Mouse (Mus musculus) midbrain, postnatal 0 days (tissue): ENCODE data around the gene 4930438A08Rik. TPM values are rescaled to one million over a fixed set of nuclear protein-coding genes. Genes with fewer than 3 reads are reported as not detected.
"Not testable (repeated sequence)": the region's sequence is repeated elsewhere in the genome, so short reads cannot be mapped to it uniquely, and the experiment has no call there.

Experiments used
- ATAC-seq: fragments of 200-750 bp; cut with Nextera tagmentation; 2 replicates; pipeline ENCODE4 v1.8.0; 2017; ENCODE audit warnings: moderate number of reproducible peaks, mild to moderate bottlenecking, moderate TSS enrichment, moderate library complexity; ENCODE audit not compliant: low FRiP score
- DNase-seq: peaks from one replicate; pipeline ENCODE4 v3.0.0-alpha.2; 2015; ENCODE audit warnings: low spot score
- H3K27ac ChIP-seq: fragments of 300-500 bp; sonication (generic); 2 replicates; pipeline ENCODE4 v1.5.1; 2014; ENCODE audit warnings: low read depth, mild to moderate bottlenecking, low read length, mixed read lengths
- H3K27me3 ChIP-seq: fragments of 300-500 bp; sonication (generic); 2 replicates; pipeline ENCODE4 v1.6.1; 2014; ENCODE audit warnings: low read length, control low read depth, mixed read lengths; ENCODE audit not compliant: insufficient read depth
- H3K36me3 ChIP-seq: fragments of 300-500 bp; sonication (generic); 2 replicates; pipeline ENCODE4 v1.6.1; 2014; ENCODE audit warnings: low read length, control low read depth, mixed read lengths; ENCODE audit not compliant: insufficient read depth
- H3K4me1 ChIP-seq: fragments of 300-500 bp; sonication (generic); 2 replicates; pipeline ENCODE4 v1.6.1; 2014; ENCODE audit warnings: mild to moderate bottlenecking, control low read depth, antibody characterized with exemption, low read length, mixed read lengths; ENCODE audit not compliant: insufficient read depth
- H3K4me2 ChIP-seq: fragments of 300-500 bp; sonication (generic); 2 replicates; pipeline ENCODE4 v1.6.1; 2014; ENCODE audit warnings: low read depth, mild to moderate bottlenecking, low read length, mixed read lengths; ENCODE audit not compliant: poor library complexity, severe bottlenecking
- H3K4me3 ChIP-seq: fragments of 300-500 bp; sonication (generic); 2 replicates; pipeline ENCODE4 v1.5.1; 2014; ENCODE audit warnings: low read depth, mild to moderate bottlenecking, low read length, moderate library complexity
- H3K9ac ChIP-seq: fragments of 300-500 bp; sonication (generic); replicated peaks from 2 replicates; pipeline ENCODE4 v1.6.1; 2014; ENCODE audit warnings: mild to moderate bottlenecking, low read length, moderate library complexity, mixed read lengths; ENCODE audit not compliant: poor library complexity, severe bottlenecking
- H3K9me3 ChIP-seq: fragments of 300-500 bp; sonication (generic); 2 replicates; pipeline ENCODE4 v1.6.1; 2016; ENCODE audit warnings: low read length, control low read depth
- CTCF ChIP-seq: IDR thresholded peaks from 2 replicates; pipeline ENCODE4 v1.5.1; 2016; ENCODE audit warnings: antibody characterized with exemption, mild to moderate bottlenecking
- WGBS: fragments of 180-500 bp; shearing (Covaris S2); extraction: QIAGEN DNeasy Blood & Tissue Kit; methylation state at CpG from one replicate; pipeline ENCODE4 v1.1.7; 2014; 5-methylcytosine and 5-hydroxymethylcytosine counted together
- polyA plus RNA-seq: library from polyadenylated mRNA; unstranded; fragments of >200 nt; fragmentation: Nextera tagmentation; extraction: Ambion mirVana; gene quantifications from 2 replicates; pipeline ENCODE4 v1.2.1, GENCODE M21; 2015
- total RNA-seq: library from RNA; depleted of rRNA; stranded (reverse); fragments of >200 nt; gene quantifications from 2 replicates; pipeline ENCODE4 v1.2.3, GENCODE M21; 2014

4930438A08Rik gene
- total and polyA plus RNA-seq, 2 experiments from 2014 or later: 0.38 TPM; not detected in 1

DNA sequence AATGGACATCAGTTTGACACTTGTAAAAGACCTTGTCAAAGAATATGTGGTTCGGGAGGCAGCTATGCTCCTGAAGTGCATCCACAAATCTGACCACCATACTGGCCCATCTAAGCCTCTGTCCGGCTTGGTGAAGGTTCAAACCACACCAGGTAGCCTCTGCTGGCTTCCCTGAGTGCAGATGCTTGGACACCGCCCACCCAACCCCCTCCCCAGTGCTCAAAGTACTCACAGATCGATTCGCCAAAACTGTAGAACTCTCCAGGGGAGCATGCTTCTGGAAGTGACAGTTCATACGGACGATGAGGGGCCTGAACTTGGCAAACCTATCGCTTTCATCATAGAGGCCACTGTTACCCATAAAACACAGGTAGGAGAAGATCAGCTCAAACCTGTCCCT is 43.4 kb upstream of the 4930438A08Rik start:
- no peak for ATAC-seq
- 86% methylated on average over 8 of the region's 8 CpGs for WGBS
- Histone ChIP-seq H3K4me2 (no peak overlapping the region), H3K27ac (no peak overlapping the region), H3K9ac (no peak overlapping the region), H3K9me3 (no peaks in the 10 kb centered on the region), H3K36me3 (no peaks in the 10 kb centered on the region), H3K4me3 (no peak overlapping the region), H3K27me3 (no peaks in the 10 kb centered on the region), H3K4me1 (no peaks in the 10 kb centered on the region)
- no peak for DNase-seq
- TF ChIP-seq CTCF: no peak

DNA sequence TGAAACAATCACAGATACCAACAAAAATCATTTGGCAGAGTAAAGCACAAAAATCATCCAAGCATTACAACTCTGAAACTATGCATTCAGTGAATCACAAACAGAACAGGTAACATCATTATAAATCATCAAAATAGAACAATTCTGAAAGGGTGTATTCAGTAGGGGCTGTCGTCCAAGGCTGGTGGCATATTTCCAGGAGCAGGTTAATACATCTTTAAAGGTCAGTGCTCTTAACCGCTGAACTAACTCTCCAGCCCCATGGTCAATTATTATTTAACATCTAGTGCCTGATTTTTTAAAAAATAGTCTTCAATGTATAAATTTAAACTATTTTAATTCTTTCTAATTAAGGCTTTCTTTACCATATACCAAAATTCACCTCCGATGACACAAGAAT is 40.0 kb upstream of the 4930438A08Rik start:
- H3K27ac ChIP-seq, ATAC-seq, H3K4me1 ChIP-seq, DNase-seq, H3K4me2 ChIP-seq, H3K36me3 ChIP-seq, H3K9me3 ChIP-seq, H3K27me3 ChIP-seq, H3K9ac ChIP-seq, H3K4me3 ChIP-seq: not testable (repeated sequence)
- 83% methylated on average over 3 of the region's 3 CpGs for WGBS

DNA sequence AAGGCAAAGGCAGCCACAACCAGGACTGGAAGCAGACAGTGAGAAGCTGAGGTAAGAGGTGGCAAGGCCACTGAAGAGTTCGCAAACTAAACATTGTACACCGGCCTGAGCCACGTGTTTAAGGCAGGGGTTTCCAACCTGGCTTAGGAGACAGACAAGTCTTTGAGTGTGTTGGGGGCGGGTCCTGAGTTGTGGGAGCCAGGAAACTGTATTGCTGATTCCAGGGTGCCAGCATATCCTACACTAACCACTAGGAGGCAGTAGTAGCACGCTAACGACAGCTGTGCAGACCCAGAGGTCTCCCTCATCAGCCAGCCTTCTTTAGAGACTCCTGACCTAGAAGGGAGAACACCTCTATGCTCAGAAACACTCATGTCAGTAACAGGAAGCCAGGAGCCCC is 39.4 kb upstream of the 4930438A08Rik start:
- peak; percentile 15 for DNase-seq
- peak; percentile 59 for TF ChIP-seq CTCF
- 14% methylated on average over 6 of the region's 6 CpGs for WGBS

DNA sequence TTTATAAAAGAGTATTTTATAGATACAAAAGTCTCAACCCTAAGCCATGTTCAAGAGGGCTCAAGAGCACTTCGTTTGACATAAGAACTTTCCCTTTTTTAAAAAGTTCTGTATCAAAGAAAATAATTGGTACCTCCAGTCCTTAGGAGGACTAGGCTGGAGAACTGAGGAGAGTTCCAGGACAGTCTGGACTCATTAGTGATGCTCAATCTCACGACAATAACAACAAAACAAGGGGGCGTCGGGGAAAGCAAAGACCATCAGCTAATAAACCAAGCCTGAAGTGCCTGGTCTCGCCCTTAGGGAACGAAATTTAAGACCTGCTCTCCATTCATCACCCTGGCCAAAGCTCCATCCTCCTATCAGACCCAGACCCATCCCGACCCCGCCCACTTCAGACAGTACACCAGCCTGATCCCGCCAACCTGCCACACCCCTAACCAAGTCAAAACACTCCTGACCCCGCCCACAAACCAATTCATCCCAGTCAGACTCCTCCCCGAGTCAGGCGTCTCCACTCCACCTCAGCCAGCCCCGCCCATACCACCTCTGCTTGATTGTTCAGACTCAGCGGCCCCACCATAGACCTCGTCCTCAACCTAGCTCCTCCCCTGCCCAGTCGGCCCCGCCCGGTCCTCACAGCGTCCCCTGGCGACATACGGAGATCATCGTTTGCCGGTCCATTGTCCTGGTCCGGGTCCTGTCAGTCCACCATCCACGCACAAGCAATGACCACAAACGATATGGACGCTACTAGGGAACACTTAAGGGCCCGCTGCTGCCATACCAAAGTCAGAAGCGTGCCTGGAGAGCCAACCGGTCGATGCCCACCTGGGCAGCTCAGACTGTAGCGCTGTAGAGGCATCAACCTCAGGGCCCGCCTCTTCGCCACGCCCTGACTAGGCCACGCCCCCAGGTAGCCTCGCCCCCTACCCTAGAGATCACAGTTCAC is 35.5 kb upstream of the 4930438A08Rik start:
- peak overlapping the region; percentile 57 for H3K9ac ChIP-seq
- ATAC-seq (peak; percentile 86), DNase-seq (peak; percentile 61)
- TF ChIP-seq CTCF: peak; percentile 66
- WGBS: 3% methylated on average over 37 of the region's 37 CpGs
- no peaks in the 10 kb centered on the region for H3K27me3 ChIP-seq
- H3K4me3 ChIP-seq: peak overlapping the region; percentile 40
- H3K9me3 ChIP-seq: no peaks in the 10 kb centered on the region
- peak overlapping the region; percentile 54 for H3K4me2 ChIP-seq
- 0 out of 2 replicates have a peak overlapping the region, but pooled peaks have one; percentile 18 for H3K27ac ChIP-seq
- no peaks in the 10 kb centered on the region for H3K36me3 ChIP-seq
- H3K4me1 ChIP-seq: no peaks in the 10 kb centered on the region

More for the DNA sequence above, 39.4 kb upstream of the 4930438A08Rik start:
- ATAC-seq: no peak
- Histone ChIP-seq H3K9ac (no peak overlapping the region), H3K4me2 (no peak overlapping the region), H3K9me3 (no peaks in the 10 kb centered on the region), H3K36me3 (no peaks in the 10 kb centered on the region), H3K27ac (no peak overlapping the region), H3K4me1 (no peaks in the 10 kb centered on the region), H3K4me3 (no peak overlapping the region), H3K27me3 (no peaks in the 10 kb centered on the region)

DNA sequence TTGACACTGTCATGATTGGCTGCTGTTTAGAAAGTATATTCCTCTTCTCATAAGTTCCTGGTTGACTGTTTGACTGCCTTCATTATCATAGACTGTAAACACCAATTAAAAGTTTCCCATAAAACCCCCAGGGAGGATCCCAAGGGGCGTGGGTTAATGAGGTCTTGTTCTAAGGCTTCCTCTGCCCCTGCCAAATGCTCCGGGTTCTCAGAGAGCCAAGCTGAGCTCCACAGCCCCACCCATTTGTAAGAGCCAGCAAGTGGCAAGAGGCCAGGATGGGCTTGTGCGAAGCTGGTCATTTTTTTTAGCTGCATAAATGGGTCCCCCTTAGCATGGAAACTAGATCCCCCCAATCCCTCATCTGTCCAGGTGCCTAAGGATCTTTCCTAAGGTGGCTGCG is 27.3 kb upstream of the 4930438A08Rik start:
- ATAC-seq: no peak
- peak; percentile 24 for DNase-seq
- Histone ChIP-seq H3K27ac (no peak overlapping the region), H3K4me1 (no peaks in the 10 kb centered on the region), H3K27me3 (no peaks in the 10 kb centered on the region), H3K36me3 (no peaks in the 10 kb centered on the region), H3K4me3 (no peak overlapping the region), H3K9ac (no peak overlapping the region), H3K4me2 (no peak overlapping the region), H3K9me3 (no peaks in the 10 kb centered on the region)
- no peak for TF ChIP-seq CTCF
- whole genome bisulfite sequencing: 58% methylated on average over 4 of the region's 4 CpGs
